Mouse (Mus musculus): ENCODE results near the gene 4930432K21Rik. TPM values are rescaled to one million over a fixed set of nuclear protein-coding genes. Genes with fewer than 3 reads are reported as not detected.

The 4930432K21Rik gene
- polyA plus RNA-seq, 1 experiment from 2014 or later: 1.7 TPM

- Histone ChIP-seq H3K4me3 (no peak within 1 kb of the TSS), H3K27ac (no peak within 1 kb of the TSS), H3K4me1 (peaks cover 11% of the 10 kb centered on the region), H3K4me2 (no peak within 1 kb of the TSS), H3K36me3 (no peaks in the 10 kb centered on the region), H3K9ac (no peak within 1 kb of the TSS), H3K27me3 (no peaks in the 10 kb centered on the region), H3K9me3 (no peaks in the 10 kb centered on the region)
- peak; percentile 53; the same call in 1 of the 2 replicates for ATAC-seq (ENCODE audit: borderline replicate concordance, extremely low read depth, low FRiP score, low TSS enrichment)
- WGBS: 44% methylated on average over 9 of the region's 9 CpGs
Observed at GRCm38 (mm10) chr8:84125656-84126055, 22.2 kb upstream of the 4930432K21Rik start, which contains the start of gene Podnl1. Gene Podnl1 (plus strand): TSS chr8:84125989.

- Histone ChIP-seq H3K4me2 (no peak overlapping the region), H3K4me1 (peaks cover 11% of the 10 kb centered on the region), H3K9ac (no peak overlapping the region), H3K4me3 (no peak overlapping the region), H3K27ac (no peak overlapping the region), H3K9me3 (no peaks in the 10 kb centered on the region), H3K27me3 (no peaks in the 10 kb centered on the region), H3K36me3 (no peaks in the 10 kb centered on the region)
- no peak for ATAC-seq (ENCODE audit: borderline replicate concordance, extremely low read depth, low FRiP score, low TSS enrichment)
- 47% methylated on average over 2 of the region's 2 CpGs for WGBS
Observed at GRCm38 (mm10) chr8:84126742-84127141, 21.1 kb upstream of the 4930432K21Rik start.

GRCm38 (mm10) chr8:84127202-84127901 is 20.5 kb upstream of the 4930432K21Rik start:
- Histone ChIP-seq H3K4me3 (no peak overlapping the region), H3K4me1 (peaks cover 11% of the 10 kb centered on the region), H3K4me2 (no peak overlapping the region), H3K27me3 (no peaks in the 10 kb centered on the region), H3K27ac (no peak overlapping the region), H3K9me3 (no peaks in the 10 kb centered on the region), H3K36me3 (peaks cover 5% of the 10 kb centered on the region; the same call in 1 of the 2 replicates), H3K9ac (no peak overlapping the region)
- 30% methylated on average over 17 of the region's 17 CpGs for WGBS
- peak; percentile 35; the same call in 1 of the 2 replicates for ATAC-seq (ENCODE audit: borderline replicate concordance, extremely low read depth, low FRiP score, low TSS enrichment)

GRCm38 (mm10) chr8:84128277-84128676 is 19.5 kb upstream of the 4930432K21Rik start:
- Histone ChIP-seq H3K9me3 (no peaks in the 10 kb centered on the region), H3K4me2 (no peak overlapping the region), H3K4me3 (no peak overlapping the region), H3K9ac (no peak overlapping the region), H3K36me3 (peaks cover 8% of the 10 kb centered on the region; the same call in 1 of the 2 replicates), H3K27ac (no peak overlapping the region), H3K27me3 (no peaks in the 10 kb centered on the region), H3K4me1 (peaks cover 11% of the 10 kb centered on the region)
- no peak for ATAC-seq (ENCODE audit: borderline replicate concordance, extremely low read depth, low FRiP score, low TSS enrichment)
- 54% methylated on average over 8 of the region's 8 CpGs for WGBS

GRCm38 (mm10) chr8:84130806-84131205 is 17.0 kb upstream of the 4930432K21Rik start:
- H3K9me3 ChIP-seq: no peaks in the 10 kb centered on the region
- no peak overlapping the region for H3K9ac ChIP-seq
- 43% methylated on average over 30 of the region's 30 CpGs for WGBS
- no peak overlapping the region for H3K4me3 ChIP-seq
- H3K4me1 ChIP-seq: peaks cover 11% of the 10 kb centered on the region
- no peak for ATAC-seq (ENCODE audit: borderline replicate concordance, extremely low read depth, low FRiP score, low TSS enrichment)
- no peak overlapping the region for H3K27ac ChIP-seq
- no peaks in the 10 kb centered on the region for H3K27me3 ChIP-seq
- H3K36me3 ChIP-seq: peaks cover 26% of the 10 kb centered on the region
- no peak overlapping the region for H3K4me2 ChIP-seq

- H3K27ac ChIP-seq: no peak overlapping the region
- 85% methylated on average over 8 of the region's 8 CpGs for WGBS
- no peak overlapping the region for H3K4me3 ChIP-seq
- no peak overlapping the region for H3K4me2 ChIP-seq
- peaks cover 40% of the 10 kb centered on the region for H3K36me3 ChIP-seq
- no peak for ATAC-seq (ENCODE audit: borderline replicate concordance, extremely low read depth, low FRiP score, low TSS enrichment)
- H3K27me3 ChIP-seq: no peaks in the 10 kb centered on the region
- H3K4me1 ChIP-seq: peaks cover 5% of the 10 kb centered on the region
- H3K9ac ChIP-seq: no peak overlapping the region
- H3K9me3 ChIP-seq: no peaks in the 10 kb centered on the region
Observed at GRCm38 (mm10) chr8:84132225-84132624, 15.6 kb upstream of the 4930432K21Rik start.

- no peak overlapping the region for H3K27ac ChIP-seq
- H3K4me2 ChIP-seq: no peak overlapping the region
- no peak overlapping the region for H3K9ac ChIP-seq
- no peaks in the 10 kb centered on the region for H3K9me3 ChIP-seq
- no peak for ATAC-seq (ENCODE audit: borderline replicate concordance, extremely low read depth, low FRiP score, low TSS enrichment)
- no peaks in the 10 kb centered on the region for H3K4me1 ChIP-seq
- H3K4me3 ChIP-seq: no peak overlapping the region
- H3K36me3 ChIP-seq: peaks cover 84% of the 10 kb centered on the region
- H3K27me3 ChIP-seq: no peaks in the 10 kb centered on the region
- 90% methylated on average over 3 of the region's 3 CpGs for WGBS
Observed at GRCm38 (mm10) chr8:84137848-84138247, 10.0 kb upstream of the 4930432K21Rik start.

GRCm38 (mm10) chr8:84140838-84141237 is 7.0 kb upstream of the 4930432K21Rik start:
- WGBS: 88% methylated on average over 4 of the region's 4 CpGs

GRCm38 (mm10) chr8:84144636-84145245 is 3.1 kb upstream of the 4930432K21Rik start:
- Histone ChIP-seq H3K4me1 (peaks cover 22% of the 10 kb centered on the region), H3K4me3 (no peak overlapping the region), H3K9ac (no peak overlapping the region), H3K27me3 (no peaks in the 10 kb centered on the region), H3K27ac (no peak overlapping the region), H3K4me2 (no peak overlapping the region), H3K9me3 (no peaks in the 10 kb centered on the region), H3K36me3 (peaks cover 48% of the 10 kb centered on the region)
- no peak for ATAC-seq (ENCODE audit: borderline replicate concordance, extremely low read depth, low FRiP score, low TSS enrichment)
- 93% methylated on average over 8 of the region's 8 CpGs for WGBS

More at GRCm38 (mm10) chr8:84140838-84141237, 7.0 kb upstream of the 4930432K21Rik start:
- no peak overlapping the region for H3K4me2 ChIP-seq
- H3K27ac ChIP-seq: no peak overlapping the region
- ATAC-seq (ENCODE audit: borderline replicate concordance, extremely low read depth, low FRiP score, low TSS enrichment): no peak
- H3K36me3 ChIP-seq: peaks cover 85% of the 10 kb centered on the region
- no peaks in the 10 kb centered on the region for H3K27me3 ChIP-seq
- H3K4me3 ChIP-seq: no peak overlapping the region
- no peaks in the 10 kb centered on the region for H3K4me1 ChIP-seq
- H3K9ac ChIP-seq: no peak overlapping the region
- H3K9me3 ChIP-seq: no peaks in the 10 kb centered on the region

- Histone ChIP-seq H3K27ac (peak overlapping the region; percentile 84), H3K36me3 (peaks cover 25% of the 10 kb centered on the region), H3K9ac (peak overlapping the region; percentile 92), H3K27me3 (no peaks in the 10 kb centered on the region), H3K4me1 (peaks cover 22% of the 10 kb centered on the region), H3K4me3 (peak overlapping the region; percentile 67), H3K9me3 (no peaks in the 10 kb centered on the region), H3K4me2 (peak overlapping the region; percentile 87)
- WGBS: 4% methylated on average over 14 of the region's 14 CpGs
- ATAC-seq (ENCODE audit: borderline replicate concordance, extremely low read depth, low FRiP score, low TSS enrichment): peak; percentile 58
Observed at GRCm38 (mm10) chr8:84147324-84147766, 480 bp upstream of the 4930432K21Rik start.

GRCm38 (mm10) chr8:84148531-84148850 is 666 bp downstream of the 4930432K21Rik start:
- Histone ChIP-seq H3K9ac (0 out of 2 replicates have a peak overlapping the region, but pooled peaks have one; percentile 92), H3K9me3 (no peaks in the 10 kb centered on the region), H3K4me3 (peak overlapping the region; percentile 67), H3K27me3 (no peaks in the 10 kb centered on the region), H3K4me1 (peaks cover 22% of the 10 kb centered on the region), H3K27ac (no peak overlapping the region), H3K4me2 (peak overlapping the region; percentile 87), H3K36me3 (peaks cover 13% of the 10 kb centered on the region)
- peak; percentile 7; the same call in 1 of the 2 replicates for ATAC-seq (ENCODE audit: borderline replicate concordance, extremely low read depth, low FRiP score, low TSS enrichment)
- WGBS: 71% methylated on average over 5 of the region's 5 CpGs

- H3K9me3 ChIP-seq: no peaks in the 10 kb centered on the region
- H3K4me1 ChIP-seq: peaks cover 22% of the 10 kb centered on the region
- H3K27ac ChIP-seq: no peak overlapping the region
- no peak overlapping the region for H3K4me3 ChIP-seq
- peaks cover 7% of the 10 kb centered on the region; the same call in 1 of the 2 replicates for H3K36me3 ChIP-seq
- no peaks in the 10 kb centered on the region for H3K27me3 ChIP-seq
- no peak overlapping the region for H3K9ac ChIP-seq
- WGBS: 59% methylated on average over 3 of the region's 3 CpGs
- ATAC-seq (ENCODE audit: borderline replicate concordance, extremely low read depth, low FRiP score, low TSS enrichment): no peak
- no peak overlapping the region for H3K4me2 ChIP-seq
Observed at GRCm38 (mm10) chr8:84149181-84149580, 1.4 kb downstream of the 4930432K21Rik start.

All from lung, embryonic 15.5 days (tissue).